Mouse (Mus musculus): ENCODE data around the gene Ddah2. TPM values are rescaled to one million over a fixed set of nuclear protein-coding genes. Genes with fewer than 3 reads are reported as not detected.

The Ddah2 gene
- polyA plus RNA-seq, 1 experiment, result 52.8 TPM

- Histone ChIP-seq H3K4me1 (ENCODE audit: control insufficient read depth, insufficient read depth, low read length) (0 out of 2 replicates have a peak, but pooled peaks cover 3% of the 10 kb centered on the region), H3K27ac (ENCODE audit: insufficient read depth, low read length) (no peak overlapping the region), H3K4me3 (ENCODE audit: insufficient read depth, low read length) (no peak overlapping the region)
- no peak for TF ChIP-seq POLR2A (IDR thresholded peaks at IDR 0.05; ENCODE audit: low read depth, low read length)
- TF ChIP-seq CTCF (IDR thresholded peaks at IDR 0.05; ENCODE audit: borderline replicate concordance, insufficient read depth, low read length), result no peak
These were observed 2.0 kb downstream of the Ddah2 start for GRCm38 (mm10) chr17:35060737-35061297.

GRCm38 (mm10) chr17:35061299-35061698, 2.5 kb downstream of the Ddah2 start:
- TF ChIP-seq CTCF (IDR thresholded peaks at IDR 0.05; ENCODE audit: borderline replicate concordance, insufficient read depth, low read length) (no peak), POLR2A (IDR thresholded peaks at IDR 0.05; ENCODE audit: low read depth, low read length) (no peak)
- no peak overlapping the region for H3K4me3 ChIP-seq (ENCODE audit: insufficient read depth, low read length)
- 0 out of 2 replicates have a peak, but pooled peaks cover 3% of the 10 kb centered on the region for H3K4me1 ChIP-seq (ENCODE audit: control insufficient read depth, insufficient read depth, low read length)
- no peak overlapping the region for H3K27ac ChIP-seq (ENCODE audit: insufficient read depth, low read length)

- H3K4me1 ChIP-seq (ENCODE audit: control insufficient read depth, insufficient read depth, low read length), result no peaks in the 10 kb centered on the region
- no peak overlapping the region for H3K27ac ChIP-seq (ENCODE audit: insufficient read depth, low read length)
- TF ChIP-seq POLR2A (IDR thresholded peaks at IDR 0.05; ENCODE audit: low read depth, low read length), result no peak
- no peak for TF ChIP-seq CTCF (IDR thresholded peaks at IDR 0.05; ENCODE audit: borderline replicate concordance, insufficient read depth, low read length)
- no peak overlapping the region for H3K4me3 ChIP-seq (ENCODE audit: insufficient read depth, low read length)
These were observed 4.6 kb downstream of the Ddah2 start for GRCm38 (mm10) chr17:35063466-35063865.

GRCm38 (mm10) chr17:35064378-35064877, 5.6 kb downstream of the Ddah2 start:
- Histone ChIP-seq H3K4me1 (ENCODE audit: control insufficient read depth, insufficient read depth, low read length) (no peaks in the 10 kb centered on the region), H3K27ac (ENCODE audit: insufficient read depth, low read length) (no peak overlapping the region), H3K4me3 (ENCODE audit: insufficient read depth, low read length) (no peak overlapping the region)
- TF ChIP-seq POLR2A (IDR thresholded peaks at IDR 0.05; ENCODE audit: low read depth, low read length) (no peak), CTCF (IDR thresholded peaks at IDR 0.05; ENCODE audit: borderline replicate concordance, insufficient read depth, low read length) (no peak)

- no peak within 1 kb of the TSS for H3K4me3 ChIP-seq (ENCODE audit: insufficient read depth, low read length)
- H3K4me1 ChIP-seq (ENCODE audit: control insufficient read depth, insufficient read depth, low read length), result no peaks in the 10 kb centered on the region
- no peak within 1 kb of the TSS for H3K27ac ChIP-seq (ENCODE audit: insufficient read depth, low read length)
- TF ChIP-seq CTCF (IDR thresholded peaks at IDR 0.05; ENCODE audit: borderline replicate concordance, insufficient read depth, low read length) (no peak), POLR2A (IDR thresholded peaks at IDR 0.05; ENCODE audit: low read depth, low read length) (no peak)
These were observed 6.4 kb downstream of the Ddah2 start, which contains the start of gene Ly6g6c for GRCm38 (mm10) chr17:35064951-35065947. Gene Ly6g6c (plus strand): TSS chr17:35065388.

GRCm38 (mm10) chr17:35066084-35066483, 7.2 kb downstream of the Ddah2 start, which contains the start of gene Mpig6b:
Gene Mpig6b (minus strand): TSS chr17:35066184.
- H3K27ac ChIP-seq (ENCODE audit: insufficient read depth, low read length), result no peak within 1 kb of the TSS
- TF ChIP-seq CTCF (IDR thresholded peaks at IDR 0.05; ENCODE audit: borderline replicate concordance, insufficient read depth, low read length) (no peak), POLR2A (IDR thresholded peaks at IDR 0.05; ENCODE audit: low read depth, low read length) (no peak)
- no peak within 1 kb of the TSS for H3K4me3 ChIP-seq (ENCODE audit: insufficient read depth, low read length)
- H3K4me1 ChIP-seq (ENCODE audit: control insufficient read depth, insufficient read depth, low read length), result no peaks in the 10 kb centered on the region

- no peak overlapping the region for H3K27ac ChIP-seq (ENCODE audit: insufficient read depth, low read length)
- no peak overlapping the region for H3K4me3 ChIP-seq (ENCODE audit: insufficient read depth, low read length)
- no peak for TF ChIP-seq CTCF (IDR thresholded peaks at IDR 0.05; ENCODE audit: borderline replicate concordance, insufficient read depth, low read length)
- H3K4me1 ChIP-seq (ENCODE audit: control insufficient read depth, insufficient read depth, low read length), result no peaks in the 10 kb centered on the region
These were observed 9.5 kb downstream of the Ddah2 start for GRCm38 (mm10) chr17:35068213-35068914.

GRCm38 (mm10) chr17:35070556-35071229, 11.9 kb downstream of the Ddah2 start:
- H3K4me3 ChIP-seq (ENCODE audit: insufficient read depth, low read length), result no peak overlapping the region
- TF ChIP-seq POLR2A (IDR thresholded peaks at IDR 0.05; ENCODE audit: low read depth, low read length) (no peak), CTCF (IDR thresholded peaks at IDR 0.05; ENCODE audit: borderline replicate concordance, insufficient read depth, low read length) (no peak)
- no peak overlapping the region for H3K27ac ChIP-seq (ENCODE audit: insufficient read depth, low read length)
- H3K4me1 ChIP-seq (ENCODE audit: control insufficient read depth, insufficient read depth, low read length), result no peaks in the 10 kb centered on the region

GRCm38 (mm10) chr17:35071454-35071853, 12.6 kb downstream of the Ddah2 start:
- Histone ChIP-seq H3K4me3 (ENCODE audit: insufficient read depth, low read length) (no peak overlapping the region), H3K4me1 (ENCODE audit: control insufficient read depth, insufficient read depth, low read length) (no peaks in the 10 kb centered on the region), H3K27ac (ENCODE audit: insufficient read depth, low read length) (no peak overlapping the region)
- no peak for TF ChIP-seq POLR2A (IDR thresholded peaks at IDR 0.05; ENCODE audit: low read depth, low read length)
- no peak for TF ChIP-seq CTCF (IDR thresholded peaks at IDR 0.05; ENCODE audit: borderline replicate concordance, insufficient read depth, low read length)

All from embryonic fibroblast, embryonic 13.5 days (primary cell).